Mouse (Mus musculus) embryonic fibroblast, embryonic 13.5 days (primary cell): Measurements from ENCODE around the gene Psmb6.

Experiments used
- CTCF ChIP-seq: IDR thresholded peaks from 2 replicates; pipeline ENCODE4 v1.5.1; 2011; ENCODE audit warnings: mild to moderate bottlenecking, control low read depth, low read length, moderate library complexity, borderline replicate concordance; ENCODE audit not compliant: insufficient read depth
- POLR2A ChIP-seq: IDR thresholded peaks from 2 replicates; pipeline ENCODE4 v1.6.1; 2011; ENCODE audit warnings: low read depth, mild to moderate bottlenecking, control low read depth, low read length, moderate library complexity

DNA sequence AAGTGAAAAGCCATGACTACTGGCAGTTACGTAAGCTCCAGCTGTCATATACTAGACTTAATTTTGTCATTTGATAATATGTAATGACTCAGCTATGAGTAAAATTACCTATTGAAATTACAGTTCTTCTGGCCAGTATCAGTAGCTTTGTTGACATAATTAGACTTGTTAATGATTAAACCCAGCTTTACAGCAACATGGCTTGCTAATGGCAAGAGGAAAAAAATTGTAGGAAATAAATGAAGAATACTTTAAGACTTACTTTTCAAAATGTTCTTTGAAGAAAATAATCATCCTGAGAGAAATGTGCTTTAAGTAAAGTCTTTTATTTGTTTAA is 24.7 kb upstream of the Psmb6 start:
- TF ChIP-seq CTCF (no peak), POLR2A (no peak)
